Mouse (Mus musculus) liver, adult 2 months (tissue): ENCODE measurements around the gene Utrn.

Experiments used
- CTCF ChIP-seq: fragments of 200-500 bp; IDR thresholded peaks from 2 replicates; pipeline ENCODE4 v1.5.1; 2011; ENCODE audit warnings: low read depth, low read length, control low read depth
- POLR2A ChIP-seq: fragments of 200-500 bp; IDR thresholded peaks from 2 replicates; pipeline ENCODE4 v1.6.1; 2011; ENCODE audit warnings: low read length, control low read depth; ENCODE audit not compliant: insufficient read depth; ENCODE audit errors: extremely low read depth

- TF ChIP-seq CTCF: no peak
- TF ChIP-seq POLR2A: no peak
Measured at GRCm38 (mm10) chr10:12702140-12702539, 167.0 kb downstream of the Utrn start.
